Mouse (Mus musculus) ES-E14 (cell line): Measurements from ENCODE around the gene Lypd1.

Experiments
- MAFK ChIP-seq: IDR thresholded peaks from 2 replicates; pipeline ENCODE4 v1.6.1; 2014; ENCODE audit warnings: mild to moderate bottlenecking, low read depth, low read length, inconsistent platforms; ENCODE audit not compliant: insufficient read depth
- ZNF384 ChIP-seq: IDR thresholded peaks from 2 replicates; pipeline ENCODE4 v1.6.1; 2012; ENCODE audit warnings: low read depth, low read length, inconsistent platforms

DNA sequence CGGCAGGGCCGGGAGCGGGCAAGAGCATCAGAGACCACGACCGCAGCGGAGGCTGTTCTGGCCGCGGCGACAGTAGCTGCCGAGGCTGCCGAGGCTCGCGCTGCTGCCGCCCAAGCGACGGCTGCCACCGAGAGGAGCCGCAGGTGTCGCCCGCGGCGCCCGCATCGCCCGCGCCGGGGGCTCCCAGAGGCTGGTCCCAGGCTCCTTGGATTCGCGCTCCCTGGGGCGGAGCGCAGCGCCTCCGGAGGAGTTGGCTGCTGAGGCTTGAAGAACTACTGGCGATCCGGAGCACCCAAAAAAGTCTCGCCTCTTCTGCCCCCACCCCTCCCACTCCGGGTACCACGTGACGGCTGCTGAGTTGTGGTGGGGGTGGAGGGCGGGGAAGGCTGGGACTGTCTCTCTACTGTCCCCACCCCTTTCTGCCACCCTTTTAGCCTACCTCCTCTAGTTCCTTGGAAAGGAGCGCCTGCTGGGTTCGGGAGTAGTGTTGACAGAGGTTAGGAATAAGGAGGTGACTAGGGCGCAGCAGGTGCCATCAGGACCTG lies 928 bp downstream of the Lypd1 start:
- no peak for TF ChIP-seq MAFK
- no peak for TF ChIP-seq ZNF384
